Mouse (Mus musculus): ENCODE measurements around the gene Zdhhc23. TPM values are rescaled to one million over a fixed set of nuclear protein-coding genes. Genes with fewer than 3 reads are reported as not detected.

Gene Zdhhc23
- total and polyA plus RNA-seq, 2 experiments = 0.09 to 0.32 TPM

GRCm38 (mm10) chr16:43925001-43925558 lies 54.5 kb downstream of the Zdhhc23 start:
- no peak for DNase-seq (ENCODE audit: extremely low read depth, low read depth, low spot score)
- WGBS = 71% methylated on average over 6 of the region's 6 CpGs

GRCm38 (mm10) chr16:43922630-43923029 lies 57.0 kb downstream of the Zdhhc23 start:
- peaks cover 1% of the 10 kb centered on the region for H3K36me3 ChIP-seq (ENCODE audit: control insufficient read depth, insufficient read depth, low read length)
- no peaks in the 10 kb centered on the region for H3K27me3 ChIP-seq (ENCODE audit: control insufficient read depth, insufficient read depth, low read length)
- H3K4me1 ChIP-seq (ENCODE audit: control insufficient read depth, insufficient read depth, low read length) = no peaks in the 10 kb centered on the region
- H3K4me3 ChIP-seq (ENCODE audit: insufficient read depth, low read depth, low read length) = no peak overlapping the region
- WGBS = 74% methylated on average over 3 of the region's 3 CpGs
- H3K27ac ChIP-seq (replicated peaks; ENCODE audit: insufficient read depth, low read depth, low read length) = no peak overlapping the region
- no peak overlapping the region for H3K9ac ChIP-seq (ENCODE audit: low read depth, low read length)
- no peak for DNase-seq (ENCODE audit: extremely low read depth, low read depth, low spot score)
- TF ChIP-seq CTCF (IDR thresholded peaks at IDR 0.05; ENCODE audit: low read depth, low read length) (no peak), POLR2A (IDR thresholded peaks at IDR 0.05; ENCODE audit: extremely low read depth, insufficient read depth, low read length) (no peak)
- H3K79me2 ChIP-seq (ENCODE audit: control insufficient read depth, insufficient read depth, low read length) = no peaks in the 10 kb centered on the region

More at GRCm38 (mm10) chr16:43925001-43925558, 54.5 kb downstream of the Zdhhc23 start:
- no peak overlapping the region for H3K9ac ChIP-seq (ENCODE audit: low read depth, low read length)
- H3K4me3 ChIP-seq (ENCODE audit: insufficient read depth, low read depth, low read length) = no peak overlapping the region
- no peak overlapping the region for H3K27ac ChIP-seq (replicated peaks; ENCODE audit: insufficient read depth, low read depth, low read length)
- no peaks in the 10 kb centered on the region for H3K79me2 ChIP-seq (ENCODE audit: control insufficient read depth, insufficient read depth, low read length)
- TF ChIP-seq CTCF (IDR thresholded peaks at IDR 0.05; ENCODE audit: low read depth, low read length) (no peak), POLR2A (IDR thresholded peaks at IDR 0.05; ENCODE audit: extremely low read depth, insufficient read depth, low read length) (no peak)
- H3K27me3 ChIP-seq (ENCODE audit: control insufficient read depth, insufficient read depth, low read length) = no peaks in the 10 kb centered on the region
- H3K36me3 ChIP-seq (ENCODE audit: control insufficient read depth, insufficient read depth, low read length) = peaks cover 5% of the 10 kb centered on the region
- H3K4me1 ChIP-seq (ENCODE audit: control insufficient read depth, insufficient read depth, low read length) = no peaks in the 10 kb centered on the region

DNA sequence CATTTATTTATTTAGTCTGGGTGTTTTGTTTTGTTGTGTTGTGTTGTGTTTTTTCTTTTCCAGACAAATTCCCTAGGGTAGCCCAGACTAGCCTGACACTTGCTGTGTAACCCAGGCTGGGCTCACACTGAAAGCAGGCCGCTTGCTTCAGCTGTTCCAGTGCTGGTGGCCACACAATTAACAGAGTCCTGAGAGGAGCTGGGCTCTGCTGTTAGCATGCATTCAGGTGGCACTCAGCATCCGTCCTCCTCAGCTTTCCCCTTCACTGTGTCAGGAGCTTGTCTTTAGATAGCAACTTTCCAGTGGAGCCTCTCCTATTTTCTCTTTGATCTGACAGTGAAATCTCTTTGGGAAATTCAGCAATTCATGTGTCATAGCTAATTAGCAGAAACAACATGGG lies 57.6 kb downstream of the Zdhhc23 start:
- no peak overlapping the region for H3K9ac ChIP-seq (ENCODE audit: low read depth, low read length)
- no peaks in the 10 kb centered on the region for H3K27me3 ChIP-seq (ENCODE audit: control insufficient read depth, insufficient read depth, low read length)
- H3K4me3 ChIP-seq (ENCODE audit: insufficient read depth, low read depth, low read length) = no peak overlapping the region
- no peak for DNase-seq (ENCODE audit: extremely low read depth, low read depth, low spot score)
- H3K4me1 ChIP-seq (ENCODE audit: control insufficient read depth, insufficient read depth, low read length) = no peaks in the 10 kb centered on the region
- peaks cover 1% of the 10 kb centered on the region for H3K36me3 ChIP-seq (ENCODE audit: control insufficient read depth, insufficient read depth, low read length)
- H3K79me2 ChIP-seq (ENCODE audit: control insufficient read depth, insufficient read depth, low read length) = no peaks in the 10 kb centered on the region
- H3K27ac ChIP-seq (replicated peaks; ENCODE audit: insufficient read depth, low read depth, low read length) = no peak overlapping the region
- TF ChIP-seq POLR2A (IDR thresholded peaks at IDR 0.05; ENCODE audit: extremely low read depth, insufficient read depth, low read length) = no peak
- no peak for TF ChIP-seq CTCF (IDR thresholded peaks at IDR 0.05; ENCODE audit: low read depth, low read length)
- WGBS = 89% methylated on average over 2 of the region's 2 CpGs

DNA sequence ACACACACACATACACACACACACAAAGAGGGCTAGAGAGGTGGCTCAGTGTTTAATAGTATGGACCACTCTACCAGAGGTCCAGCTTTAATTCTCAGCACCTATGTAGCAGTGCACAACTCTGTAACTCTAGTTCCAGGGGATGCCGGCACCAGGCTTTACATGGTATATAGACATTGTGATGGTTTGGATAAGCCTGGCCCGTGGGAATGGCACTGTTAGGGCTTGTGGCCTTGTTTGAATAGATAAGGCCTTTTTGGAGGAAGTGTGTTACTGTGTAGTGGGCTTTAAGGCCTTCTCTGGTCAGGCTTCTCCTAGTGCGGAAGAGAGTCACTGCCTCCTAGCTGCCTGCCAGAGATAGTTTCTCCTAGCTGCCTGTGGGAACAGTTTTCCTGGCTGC lies 60.7 kb downstream of the Zdhhc23 start:
- TF ChIP-seq POLR2A (IDR thresholded peaks at IDR 0.05; ENCODE audit: extremely low read depth, insufficient read depth, low read length) (no peak), CTCF (IDR thresholded peaks at IDR 0.05; ENCODE audit: low read depth, low read length) (no peak)

More for the DNA sequence above, 60.7 kb downstream of the Zdhhc23 start:
- H3K79me2 ChIP-seq (ENCODE audit: control insufficient read depth, insufficient read depth, low read length) = no peaks in the 10 kb centered on the region
- H3K9ac ChIP-seq (ENCODE audit: low read depth, low read length) = no peak overlapping the region
- H3K27ac ChIP-seq (replicated peaks; ENCODE audit: insufficient read depth, low read depth, low read length) = no peak overlapping the region
- H3K4me1 ChIP-seq (ENCODE audit: control insufficient read depth, insufficient read depth, low read length) = no peaks in the 10 kb centered on the region
- WGBS = 73% methylated on average over 3 of the region's 3 CpGs
- peaks cover 3% of the 10 kb centered on the region for H3K36me3 ChIP-seq (ENCODE audit: control insufficient read depth, insufficient read depth, low read length)
- no peak overlapping the region for H3K4me3 ChIP-seq (ENCODE audit: insufficient read depth, low read depth, low read length)
- no peaks in the 10 kb centered on the region for H3K27me3 ChIP-seq (ENCODE audit: control insufficient read depth, insufficient read depth, low read length)
- DNase-seq (ENCODE audit: extremely low read depth, low read depth, low spot score) = no peak

Other genes with a start within 250 kb of the Zdhhc23 start
- not detected in 2 replicates for gene Drd3, start 225.8 kb downstream of the Zdhhc23 start, total RNA-seq (2014; rRNA removed)
- not detected in 2 replicates for gene Drd3, start 225.8 kb downstream of the Zdhhc23 start, polyA plus RNA-seq (2012; rRNA removed)
- 3.3 and 6.2 TPM in 2 replicates for gene Ccdc191, start 90.0 kb downstream of the Zdhhc23 start, total RNA-seq (2014; rRNA removed)
- 0.25 and 1.1 TPM in 2 replicates for gene Ccdc191, start 90.0 kb downstream of the Zdhhc23 start, polyA plus RNA-seq (2012; rRNA removed)
- gene Qtrt2, start 53.0 kb downstream of the Zdhhc23 start, total RNA-seq (2014; rRNA removed) = 7.8 and 8.5 TPM in 2 replicates
- gene Qtrt2, start 53.0 kb downstream of the Zdhhc23 start, polyA plus RNA-seq (2012; rRNA removed) = 3.5 and 9.0 TPM in 2 replicates
- gene Gramd1c, start 83.6 kb upstream of the Zdhhc23 start, total RNA-seq (2014; rRNA removed) = 29.9 and 48.5 TPM in 2 replicates
- gene Gramd1c, start 83.6 kb upstream of the Zdhhc23 start, polyA plus RNA-seq (2012; rRNA removed) = 6.1 and 6.6 TPM in 2 replicates
- gene Atp6v1a, start 159.9 kb upstream of the Zdhhc23 start, total RNA-seq (2014; rRNA removed) = 39.2 and 40.8 TPM in 2 replicates
- gene Atp6v1a, start 159.9 kb upstream of the Zdhhc23 start, polyA plus RNA-seq (2012; rRNA removed) = 11.9 and 13.0 TPM in 2 replicates
- 28.4 and 29.7 TPM in 2 replicates for gene Naa50, start 160.0 kb upstream of the Zdhhc23 start, total RNA-seq (2014; rRNA removed)
- gene Naa50, start 160.0 kb upstream of the Zdhhc23 start, polyA plus RNA-seq (2012; rRNA removed) = 11.0 and 14.8 TPM in 2 replicates
- 9.4 and 10.5 TPM in 2 replicates for gene Usf3, start 193.5 kb upstream of the Zdhhc23 start, total RNA-seq (2014; rRNA removed)
- gene Usf3, start 193.5 kb upstream of the Zdhhc23 start, polyA plus RNA-seq (2012; rRNA removed) = 6.7 and 6.9 TPM in 2 replicates